Mouse (Mus musculus): ENCODE results near the gene Kat8.
A peak's percentile ranks its signal among the peaks of the same experiment; 100 is the strongest.
"Not testable (repeated sequence)": the region's sequence is repeated elsewhere in the genome, so short reads cannot be mapped to it uniquely, and the experiment has no call there.

Gene Kat8

DNA sequence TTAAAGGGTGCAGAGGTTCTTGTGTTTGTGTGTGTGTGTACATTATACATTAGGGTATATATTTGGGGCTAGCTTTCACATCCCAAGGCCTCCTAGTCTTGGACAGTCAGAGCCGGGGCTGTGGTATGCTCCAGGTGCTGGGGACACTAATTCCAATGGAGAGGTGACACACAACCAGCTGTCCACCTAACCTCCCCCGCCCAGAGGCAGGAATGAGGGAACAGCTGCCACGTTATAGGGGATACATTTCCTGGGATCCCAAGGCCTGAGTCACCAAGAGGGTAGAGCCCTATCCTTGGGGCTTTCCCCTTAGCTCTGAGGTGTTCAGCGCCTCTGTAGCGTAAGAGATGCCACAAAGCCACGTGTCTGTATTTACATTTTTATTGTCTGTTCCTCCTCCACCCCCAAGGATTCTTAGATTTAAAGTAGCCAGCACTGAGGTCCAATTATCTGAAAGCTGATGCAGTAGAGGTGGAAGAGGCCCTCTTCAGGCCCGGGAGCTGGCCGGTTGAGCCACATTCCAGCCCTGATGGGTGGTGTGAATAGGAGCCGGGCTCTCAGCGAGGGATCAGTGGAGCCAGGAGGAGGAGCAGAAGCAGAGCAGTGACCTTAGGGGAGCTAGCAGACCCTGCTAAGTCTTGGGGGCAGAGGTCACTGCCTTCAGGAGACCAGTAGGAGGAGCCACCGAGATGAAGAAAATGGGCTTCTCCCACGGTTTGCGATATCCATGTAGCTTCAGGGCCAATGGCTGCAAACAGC lies 20.1 kb downstream of the Kat8 start:
- DNase-seq, result peak; percentile 73

DNA sequence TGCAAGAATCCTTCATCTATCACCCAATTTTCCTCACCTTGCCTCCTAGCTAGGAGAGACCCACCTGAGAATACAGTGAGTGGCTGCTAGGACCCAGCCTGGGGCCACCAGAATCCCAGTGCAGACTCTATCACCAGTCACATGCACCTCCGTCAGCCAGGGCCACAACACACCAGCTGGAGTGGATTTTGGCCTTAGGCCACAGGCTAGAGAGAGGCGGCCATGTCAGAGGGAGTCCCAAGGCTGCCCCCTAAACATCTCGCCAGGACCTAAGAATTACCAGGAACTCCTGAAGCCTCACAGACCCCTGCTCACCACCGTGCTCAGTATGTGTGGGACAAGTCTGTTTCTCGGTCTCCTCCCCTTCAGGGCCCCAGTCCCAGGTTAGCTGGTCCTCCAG lies 21.8 kb downstream of the Kat8 start:
- no peak for DNase-seq

DNA sequence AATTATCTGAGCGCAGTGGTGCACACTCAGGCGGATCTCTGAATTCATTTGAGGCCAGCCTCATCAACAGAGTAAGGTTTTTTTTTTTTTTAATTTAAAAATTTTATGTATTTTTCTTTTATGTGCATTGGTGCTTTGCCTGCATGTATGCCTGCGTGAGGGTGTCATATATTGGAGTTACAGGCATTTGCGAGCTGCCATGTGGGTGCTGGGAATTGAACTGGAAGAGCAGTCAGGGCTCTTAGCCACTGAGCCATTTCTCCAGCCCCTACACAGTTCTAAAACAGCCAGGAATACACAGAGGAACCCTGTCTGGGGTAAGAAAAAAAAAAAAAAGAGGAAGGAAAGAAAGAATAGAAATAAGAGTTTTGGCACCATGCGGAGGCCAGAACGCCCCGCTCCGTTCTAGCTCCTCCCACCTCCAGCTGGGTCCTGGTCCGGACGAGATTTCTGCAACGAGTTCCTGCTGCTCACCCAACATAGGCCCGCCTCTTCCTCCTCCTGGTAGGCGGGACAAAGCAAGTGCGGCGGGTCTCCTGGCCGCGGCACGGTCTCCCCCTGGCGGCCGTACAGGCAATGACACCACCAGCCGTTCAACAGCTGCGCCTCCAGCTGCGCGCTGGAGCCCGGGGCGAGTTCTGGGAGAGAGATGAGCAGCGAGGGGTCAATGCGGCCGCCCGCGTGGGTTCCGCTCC lies 22.9 kb downstream of the Kat8 start:
- DNase-seq, result peak; percentile 97

DNA sequence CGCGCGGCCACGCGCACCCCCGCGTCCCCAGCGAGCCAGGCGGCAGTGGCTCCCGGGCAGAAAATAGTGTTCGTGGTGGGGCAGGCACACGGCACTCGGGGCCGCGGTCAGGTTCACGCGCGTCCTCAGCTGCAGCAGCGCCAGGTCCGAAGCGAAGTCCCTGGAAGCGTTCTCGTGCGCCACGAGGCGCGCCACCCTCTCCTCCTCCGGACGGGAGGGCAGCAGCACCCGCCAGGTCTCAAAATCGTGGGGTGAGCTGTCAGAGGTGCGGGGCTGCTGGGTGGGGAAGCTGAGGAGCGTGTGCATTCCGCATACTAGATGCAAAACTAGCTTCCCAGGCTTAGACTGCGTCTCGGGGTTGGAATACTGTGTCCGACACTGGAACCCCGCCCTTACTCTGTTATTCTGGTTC lies 23.4 kb downstream of the Kat8 start:
- no peak for DNase-seq

GRCm38 (mm10) chr7:127936216-127936884 lies 24.0 kb downstream of the Kat8 start:
- DNase-seq, result no peak

- DNase-seq, result not testable (repeated sequence)
These were observed 29.8 kb downstream of the Kat8 start for GRCm38 (mm10) chr7:127942097-127942496.

DNA sequence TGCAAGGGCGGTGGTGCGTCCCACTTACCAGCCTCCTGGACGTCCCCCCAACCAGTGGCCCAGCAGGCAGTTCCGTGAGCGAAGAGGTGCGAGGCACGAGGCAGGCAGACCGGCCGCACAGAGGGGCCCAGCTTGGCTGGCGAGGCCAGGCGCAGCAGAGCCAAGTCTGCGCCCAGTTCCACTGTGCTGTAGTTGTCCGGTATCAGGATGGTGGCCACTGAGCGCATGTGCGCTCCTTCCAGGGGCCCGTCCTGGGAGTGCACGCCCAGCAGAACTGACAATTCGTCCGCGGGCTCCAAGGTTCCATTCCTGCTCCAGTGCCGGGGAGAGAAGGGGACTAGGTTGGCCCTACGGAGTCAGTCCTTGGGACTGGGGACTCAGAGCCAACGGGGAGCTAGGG lies 32.3 kb downstream of the Kat8 start:
- DNase-seq, result no peak

DNA sequence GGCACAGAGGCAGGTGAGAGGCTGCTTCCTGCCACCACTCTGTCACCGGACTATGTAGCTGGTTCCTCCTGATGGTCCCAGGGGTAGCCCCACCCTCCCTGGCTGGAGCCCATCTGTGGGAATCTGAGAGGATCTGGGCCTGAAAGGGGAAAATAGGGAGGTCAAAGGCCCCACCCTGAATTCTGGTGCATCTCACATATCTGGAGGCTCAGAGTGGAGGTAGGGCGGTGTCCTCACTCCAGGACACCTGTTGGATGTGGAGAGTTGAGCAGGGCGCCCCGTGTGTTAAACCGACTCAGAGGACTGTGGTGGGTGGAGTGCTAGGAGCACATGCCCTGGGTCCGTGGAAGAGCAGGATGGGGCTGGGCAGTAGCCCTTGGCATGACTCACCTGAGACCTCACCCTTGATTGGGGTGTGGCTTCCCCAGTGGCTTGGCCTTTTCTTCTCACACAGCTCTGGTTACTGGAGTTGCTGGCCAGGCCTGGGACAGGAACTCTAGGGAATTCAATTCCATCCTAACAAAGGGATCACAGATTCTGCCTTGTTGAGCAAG lies 34.2 kb downstream of the Kat8 start, which contains the start of gene Prss36:
TSS of gene Prss36 (minus strand) at position 256 of the 554 bp plus-strand sequence.
- DNase-seq, result no peak

DNA sequence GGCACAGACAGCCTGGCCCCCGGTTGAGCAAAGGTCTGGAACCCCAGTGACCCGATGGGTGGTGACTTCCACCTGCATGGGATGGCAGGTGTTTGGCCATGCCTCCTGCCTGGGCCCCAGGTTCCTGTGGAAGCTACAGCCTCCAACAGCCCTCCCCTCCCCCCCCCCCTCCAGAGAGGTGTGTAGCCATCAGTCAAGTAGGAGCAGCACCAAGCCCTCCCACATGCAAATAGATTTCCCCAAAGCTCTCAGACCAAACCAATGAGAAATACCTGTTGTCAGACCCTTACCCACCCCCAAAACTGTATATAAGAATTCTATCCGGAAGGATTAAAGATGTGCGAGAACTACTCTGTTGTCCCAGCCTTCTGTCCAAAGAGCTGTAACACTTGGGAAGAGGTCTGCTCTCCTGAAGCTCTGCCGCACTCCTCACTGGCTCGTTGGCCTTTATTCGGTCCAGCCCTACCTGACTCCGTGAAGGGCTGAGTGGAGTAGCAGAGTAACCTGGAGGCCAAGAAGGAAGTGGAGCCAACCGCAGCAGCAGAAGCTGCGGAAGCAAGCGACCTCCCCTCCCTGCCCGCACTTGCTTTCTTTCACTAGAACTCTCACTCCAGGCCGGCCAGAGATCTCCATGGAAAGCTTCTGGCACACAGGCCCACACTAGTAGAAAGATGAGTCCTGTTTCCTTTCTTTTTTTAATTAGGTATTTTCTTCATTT lies 40.7 kb downstream of the Kat8 start:
- DNase-seq, result no peak

GRCm38 (mm10) chr7:127959364-127959763 lies 47.0 kb downstream of the Kat8 start:
- DNase-seq, result peak; percentile 68

- peak; percentile 32 for DNase-seq
These were observed 54.1 kb downstream of the Kat8 start for GRCm38 (mm10) chr7:127966371-127966918.

- peak; percentile 96 for DNase-seq
These were observed 54.9 kb downstream of the Kat8 start, which contains the start of gene Fus for GRCm38 (mm10) chr7:127967004-127967921. Fus (plus strand) TSS chr7:127967457.

- DNase-seq, result peak; percentile 78
These were observed 55.9 kb downstream of the Kat8 start for GRCm38 (mm10) chr7:127967922-127968828.

DNA sequence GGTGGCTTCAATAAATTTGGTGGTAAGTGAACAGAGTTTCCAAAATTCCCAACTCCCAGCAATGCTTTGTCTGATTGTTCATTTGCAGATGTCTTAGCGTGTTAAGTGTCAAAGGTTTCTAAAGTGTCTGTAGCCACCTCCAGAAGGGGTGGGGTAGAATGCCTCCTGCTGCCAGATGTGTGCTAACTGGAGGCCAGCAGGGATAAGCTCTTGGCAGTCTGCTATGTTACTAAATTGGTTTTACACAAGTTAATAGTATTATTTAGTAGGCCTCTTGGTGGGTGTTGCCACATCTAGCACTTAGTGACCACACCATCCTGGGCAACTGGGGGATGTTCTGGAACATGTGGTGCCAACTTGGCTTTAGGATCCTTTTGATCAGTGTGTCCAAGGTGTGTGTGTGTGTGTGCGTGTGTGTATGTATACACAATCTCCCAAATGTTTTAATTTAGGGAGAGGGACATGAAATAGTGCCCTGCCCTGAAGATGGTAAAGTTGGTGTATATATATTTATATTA lies 62.2 kb downstream of the Kat8 start:
- DNase-seq, result no peak
